Mouse (Mus musculus): Measurements from ENCODE around the gene Sparcl1.

DNA sequence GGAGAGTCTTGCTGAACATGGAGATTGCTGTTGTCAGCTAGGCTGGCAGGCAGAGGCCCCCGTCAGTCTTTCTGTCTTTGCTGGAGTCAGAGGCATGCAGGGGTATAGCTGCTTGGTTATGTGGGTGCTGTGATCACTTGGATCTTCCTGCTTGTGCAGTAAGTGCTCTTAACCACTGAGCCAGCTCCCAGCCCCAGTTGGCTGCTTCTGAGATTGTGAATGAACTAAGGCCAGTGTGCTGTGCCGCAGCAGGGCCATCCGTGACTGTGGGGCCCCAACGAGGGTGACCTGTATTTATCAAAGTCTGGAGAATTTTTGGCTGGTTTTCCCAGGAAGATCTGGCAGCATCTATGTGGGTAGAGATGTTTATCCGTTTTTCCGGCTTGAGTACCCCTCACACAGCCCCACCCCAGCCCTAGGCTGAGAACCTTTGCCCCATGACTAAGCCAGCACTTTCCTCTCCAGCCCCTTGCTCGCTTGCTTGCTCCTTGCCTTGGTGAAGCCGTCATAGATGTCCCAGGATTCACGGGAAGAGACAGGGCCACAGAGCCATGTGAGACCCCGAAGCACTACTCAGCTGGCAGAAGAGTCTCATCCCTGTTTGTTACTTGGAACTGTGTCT is 24.5 kb upstream of the Sparcl1 start:
- TF ChIP-seq POLR2A (IDR thresholded peaks at IDR 0.05; ENCODE audit: borderline replicate concordance, low read depth, low read length), result no peak
- no peak for TF ChIP-seq CTCF (IDR thresholded peaks at IDR 0.05; ENCODE audit: low read depth, low read length)

All from bone marrow macrophage, adult 2 months (primary cell).